Mouse (Mus musculus): ENCODE measurements at regions not wholly inside any gene's neighbourhood (a gene's known extent, or its start where the extent isn't known, plus 50 kb on each side); places are given as distances from the start of the nearest gene placed in this dataset.
A peak's percentile ranks its signal among the peaks of the same experiment; 100 is the strongest.

- H3K27ac ChIP-seq (ENCODE audit: insufficient read depth, low read length), result no peak overlapping the region
- no peaks in the 10 kb centered on the region for H3K36me3 ChIP-seq (ENCODE audit: control insufficient read depth, insufficient read depth, low read length, poor library complexity, severe bottlenecking)
- peaks cover 1% of the 10 kb centered on the region for H3K4me1 ChIP-seq (ENCODE audit: control insufficient read depth, insufficient read depth, low read length)
- no peaks in the 10 kb centered on the region for H3K27me3 ChIP-seq (ENCODE audit: control insufficient read depth, insufficient read depth, low read length, poor library complexity, severe bottlenecking)
- peak overlapping the region; percentile 57 for H3K4me3 ChIP-seq (ENCODE audit: low read depth, low read length)
- TF ChIP-seq EP300 (IDR thresholded peaks at IDR 0.05; ENCODE audit: insufficient read depth, low read depth, low read length) (no peak), CTCF (IDR thresholded peaks at IDR 0.05; ENCODE audit: low read depth, low read length) (no peak), POLR2A (IDR thresholded peaks at IDR 0.05; ENCODE audit: insufficient read depth, low read length) (no peak)
- no peaks in the 10 kb centered on the region for H3K9me3 ChIP-seq (replicated peaks; ENCODE audit: control insufficient read depth, insufficient read depth, low read length, poor library complexity, severe bottlenecking)
- H3K9ac ChIP-seq (ENCODE audit: low read depth, poor library complexity, severe bottlenecking), result peak overlapping the region; percentile 39
Measured at GRCm38 (mm10) chr17:83276000-83276891, 61.2 kb downstream of the Pkdcc start.

GRCm38 (mm10) chr17:83277117-83277947 is 62.2 kb downstream of the Pkdcc start:
- peak overlapping the region; percentile 31 for H3K9ac ChIP-seq (ENCODE audit: low read depth, poor library complexity, severe bottlenecking)
- H3K27me3 ChIP-seq (ENCODE audit: control insufficient read depth, insufficient read depth, low read length, poor library complexity, severe bottlenecking), result no peaks in the 10 kb centered on the region
- TF ChIP-seq EP300 (IDR thresholded peaks at IDR 0.05; ENCODE audit: insufficient read depth, low read depth, low read length) (no peak), POLR2A (IDR thresholded peaks at IDR 0.05; ENCODE audit: insufficient read depth, low read length) (peak; percentile 32), CTCF (IDR thresholded peaks at IDR 0.05; ENCODE audit: low read depth, low read length) (no peak)
- no peaks in the 10 kb centered on the region for H3K36me3 ChIP-seq (ENCODE audit: control insufficient read depth, insufficient read depth, low read length, poor library complexity, severe bottlenecking)
- H3K4me3 ChIP-seq (ENCODE audit: low read depth, low read length), result peak overlapping the region; percentile 52
- no peaks in the 10 kb centered on the region for H3K9me3 ChIP-seq (replicated peaks; ENCODE audit: control insufficient read depth, insufficient read depth, low read length, poor library complexity, severe bottlenecking)
- H3K4me1 ChIP-seq (ENCODE audit: control insufficient read depth, insufficient read depth, low read length), result peaks cover 1% of the 10 kb centered on the region
- 0 out of 2 replicates have a peak overlapping the region, but pooled peaks have one; percentile 46 for H3K27ac ChIP-seq (ENCODE audit: insufficient read depth, low read length)

GRCm38 (mm10) chr17:83277948-83278924 is 63.1 kb downstream of the Pkdcc start:
- Histone ChIP-seq H3K4me1 (ENCODE audit: control insufficient read depth, insufficient read depth, low read length) (peaks cover 1% of the 10 kb centered on the region), H3K9me3 (replicated peaks; ENCODE audit: control insufficient read depth, insufficient read depth, low read length, poor library complexity, severe bottlenecking) (no peaks in the 10 kb centered on the region), H3K9ac (ENCODE audit: low read depth, poor library complexity, severe bottlenecking) (peak overlapping the region; percentile 31), H3K36me3 (ENCODE audit: control insufficient read depth, insufficient read depth, low read length, poor library complexity, severe bottlenecking) (no peaks in the 10 kb centered on the region), H3K4me3 (ENCODE audit: low read depth, low read length) (peak overlapping the region; percentile 52), H3K27ac (ENCODE audit: insufficient read depth, low read length) (no peak overlapping the region), H3K27me3 (ENCODE audit: control insufficient read depth, insufficient read depth, low read length, poor library complexity, severe bottlenecking) (no peaks in the 10 kb centered on the region)
- TF ChIP-seq EP300 (IDR thresholded peaks at IDR 0.05; ENCODE audit: insufficient read depth, low read depth, low read length) (no peak), CTCF (IDR thresholded peaks at IDR 0.05; ENCODE audit: low read depth, low read length) (no peak), POLR2A (IDR thresholded peaks at IDR 0.05; ENCODE audit: insufficient read depth, low read length) (no peak)

GRCm38 (mm10) chr17:83283328-83283727 is 67.4 kb upstream of the Eml4 start:
- H3K9me3 ChIP-seq (replicated peaks; ENCODE audit: control insufficient read depth, insufficient read depth, low read length, poor library complexity, severe bottlenecking), result no peaks in the 10 kb centered on the region
- TF ChIP-seq CTCF (IDR thresholded peaks at IDR 0.05; ENCODE audit: low read depth, low read length), result no peak
- TF ChIP-seq EP300 (IDR thresholded peaks at IDR 0.05; ENCODE audit: insufficient read depth, low read depth, low read length), result no peak
- TF ChIP-seq POLR2A (IDR thresholded peaks at IDR 0.05; ENCODE audit: insufficient read depth, low read length), result no peak

GRCm38 (mm10) chr17:83287381-83288142 is 63.2 kb upstream of the Eml4 start:
- no peaks in the 10 kb centered on the region for H3K36me3 ChIP-seq (ENCODE audit: control insufficient read depth, insufficient read depth, low read length, poor library complexity, severe bottlenecking)
- H3K27ac ChIP-seq (ENCODE audit: insufficient read depth, low read length), result no peak overlapping the region
- no peak overlapping the region for H3K4me3 ChIP-seq (ENCODE audit: low read depth, low read length)
- no peaks in the 10 kb centered on the region for H3K9me3 ChIP-seq (replicated peaks; ENCODE audit: control insufficient read depth, insufficient read depth, low read length, poor library complexity, severe bottlenecking)
- TF ChIP-seq CTCF (IDR thresholded peaks at IDR 0.05; ENCODE audit: low read depth, low read length), result no peak
- TF ChIP-seq POLR2A (IDR thresholded peaks at IDR 0.05; ENCODE audit: insufficient read depth, low read length), result no peak
- TF ChIP-seq EP300 (IDR thresholded peaks at IDR 0.05; ENCODE audit: insufficient read depth, low read depth, low read length), result no peak
- H3K4me1 ChIP-seq (ENCODE audit: control insufficient read depth, insufficient read depth, low read length), result no peaks in the 10 kb centered on the region
- H3K27me3 ChIP-seq (ENCODE audit: control insufficient read depth, insufficient read depth, low read length, poor library complexity, severe bottlenecking), result no peaks in the 10 kb centered on the region
- no peak overlapping the region for H3K9ac ChIP-seq (ENCODE audit: low read depth, poor library complexity, severe bottlenecking)

More at GRCm38 (mm10) chr17:83283328-83283727, 67.4 kb upstream of the Eml4 start:
- Histone ChIP-seq H3K27ac (ENCODE audit: insufficient read depth, low read length) (no peak overlapping the region), H3K36me3 (ENCODE audit: control insufficient read depth, insufficient read depth, low read length, poor library complexity, severe bottlenecking) (no peaks in the 10 kb centered on the region), H3K27me3 (ENCODE audit: control insufficient read depth, insufficient read depth, low read length, poor library complexity, severe bottlenecking) (no peaks in the 10 kb centered on the region), H3K9ac (ENCODE audit: low read depth, poor library complexity, severe bottlenecking) (no peak overlapping the region), H3K4me3 (ENCODE audit: low read depth, low read length) (no peak overlapping the region), H3K4me1 (ENCODE audit: control insufficient read depth, insufficient read depth, low read length) (no peaks in the 10 kb centered on the region)

Measured in ES-Bruce4 (cell line).